Mouse (Mus musculus) liver, embryonic 16.5 days (tissue): ENCODE measurements around the gene Adrm1. TPM values are rescaled to one million over a fixed set of nuclear protein-coding genes. Genes with fewer than 3 reads are reported as not detected.
"Not testable (repeated sequence)": the region's sequence is repeated elsewhere in the genome, so short reads cannot be mapped to it uniquely, and the experiment has no call there.

Source experiments
- ATAC-seq: fragments of 200-750 bp; cut with Nextera tagmentation; 2 replicates; pipeline ENCODE4 v1.8.0; 2017; ENCODE audit warnings: low read depth, mild to moderate bottlenecking, moderate number of reproducible peaks, moderate library complexity
- H3K27ac ChIP-seq: fragments of 300-500 bp; sonication (generic); 2 replicates; pipeline ENCODE4 v1.5.1; 2014; ENCODE audit warnings: mild to moderate bottlenecking, low read length
- H3K27me3 ChIP-seq: fragments of 300-500 bp; sonication (generic); 2 replicates; pipeline ENCODE4 v1.6.1; 2014; ENCODE audit warnings: low read depth, low read length, mixed read lengths; ENCODE audit not compliant: control insufficient read depth, insufficient read depth
- H3K36me3 ChIP-seq: fragments of 300-500 bp; sonication (generic); 2 replicates; pipeline ENCODE4 v1.6.1; 2014; ENCODE audit warnings: mild to moderate bottlenecking; ENCODE audit not compliant: control insufficient read depth, insufficient read depth
- H3K4me1 ChIP-seq: fragments of 300-500 bp; sonication (generic); 2 replicates; pipeline ENCODE4 v1.6.1; 2014; ENCODE audit warnings: low read depth, low read length, mixed read lengths; ENCODE audit not compliant: control insufficient read depth
- H3K4me2 ChIP-seq: fragments of 300-500 bp; sonication (generic); 2 replicates; pipeline ENCODE4 v1.6.1; 2014; ENCODE audit warnings: low read depth, low read length, mixed read lengths
- H3K4me3 ChIP-seq: fragments of 300-500 bp; sonication (generic); 2 replicates; pipeline ENCODE4 v1.5.1; 2014; ENCODE audit warnings: low read depth, mild to moderate bottlenecking, low read length
- H3K9ac ChIP-seq: fragments of 300-500 bp; sonication (generic); 2 replicates; pipeline ENCODE4 v1.6.1; 2014; ENCODE audit warnings: low read depth, low read length
- H3K9me3 ChIP-seq: fragments of 300-500 bp; sonication (generic); replicated peaks from 2 replicates; pipeline ENCODE4 v1.6.1; 2016; ENCODE audit warnings: low read length; ENCODE audit not compliant: control insufficient read depth
- WGBS: fragments of 180-500 bp; shearing (Covaris S2); extraction: QIAGEN DNeasy Blood & Tissue Kit; methylation state at CpG from one replicate; pipeline ENCODE4 v1.1.7; 2014; ENCODE audit not compliant: insufficient replicate concordance; 5-methylcytosine and 5-hydroxymethylcytosine counted together
- polyA plus RNA-seq: library from polyadenylated mRNA; unstranded; fragments of >200 nt; fragmentation: Nextera tagmentation; extraction: Ambion mirVana; gene quantifications from 2 replicates; pipeline ENCODE4 v1.2.1, GENCODE M21; 2015

Gene Adrm1
- polyA plus RNA-seq, 1 experiment from 2014 or later = 91.4 TPM

DNA sequence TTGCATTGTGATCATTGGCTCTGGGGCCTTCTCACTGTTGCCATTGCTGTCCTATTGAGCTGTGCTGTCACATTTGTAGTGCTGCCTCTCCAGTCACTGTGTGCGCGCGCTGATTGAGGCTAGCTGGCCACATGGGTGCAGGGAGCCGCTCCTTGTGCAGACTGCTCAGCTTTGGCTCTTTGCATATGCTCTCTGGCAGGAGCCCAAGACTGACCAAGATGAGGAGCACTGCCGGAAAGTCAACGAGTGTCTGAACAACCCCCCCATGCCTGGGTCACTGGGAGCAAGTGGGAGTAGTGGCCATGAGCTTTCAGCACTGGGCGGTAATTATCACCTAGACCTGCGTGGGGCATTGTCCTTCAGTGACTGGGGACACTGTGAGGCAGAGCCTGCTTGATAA lies 2.4 kb downstream of the Adrm1 start:
- Histone ChIP-seq H3K4me1 (peaks cover 19% of the 10 kb centered on the region), H3K36me3 (peaks cover 25% of the 10 kb centered on the region)
- not testable (repeated sequence) for H3K27ac ChIP-seq, H3K9me3 ChIP-seq, H3K9ac ChIP-seq, H3K4me2 ChIP-seq, H3K27me3 ChIP-seq, H3K4me3 ChIP-seq, ATAC-seq
- 84% methylated on average over 8 of the region's 8 CpGs for WGBS

GRCm38 (mm10) chr2:180174121-180174520 lies 2.8 kb downstream of the Adrm1 start:
- Histone ChIP-seq H3K27me3 (no peaks in the 10 kb centered on the region), H3K4me3 (no peak overlapping the region), H3K4me1 (peaks cover 19% of the 10 kb centered on the region), H3K4me2 (no peak overlapping the region), H3K27ac (no peak overlapping the region), H3K9ac (no peak overlapping the region), H3K9me3 (no peaks in the 10 kb centered on the region), H3K36me3 (peaks cover 25% of the 10 kb centered on the region)
- no peak for ATAC-seq
- WGBS = 83% methylated on average over 5 of the region's 5 CpGs

DNA sequence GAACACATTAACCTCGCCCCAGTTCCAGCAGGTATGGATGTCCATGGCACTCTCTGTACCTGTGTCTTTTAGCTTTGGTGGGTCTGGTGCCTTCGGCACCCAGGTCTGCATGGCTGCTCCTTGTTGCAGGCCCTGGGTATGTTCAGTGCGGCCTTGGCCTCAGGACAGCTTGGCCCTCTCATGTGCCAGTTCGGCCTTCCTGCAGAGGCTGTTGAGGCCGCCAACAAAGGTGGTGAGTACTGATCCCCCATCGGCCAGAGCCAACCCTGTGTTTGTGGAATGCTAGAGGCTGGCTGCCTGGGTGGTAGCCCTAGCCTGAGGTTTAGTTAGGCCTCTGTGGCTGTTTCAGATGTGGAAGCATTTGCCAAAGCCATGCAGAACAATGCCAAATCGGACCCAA lies 4.4 kb downstream of the Adrm1 start:
- 89% methylated on average over 7 of the region's 7 CpGs for WGBS
- ATAC-seq = no peak
- H3K9me3 ChIP-seq = no peaks in the 10 kb centered on the region
- no peak overlapping the region for H3K4me2 ChIP-seq
- H3K9ac ChIP-seq = no peak overlapping the region
- no peak overlapping the region for H3K4me3 ChIP-seq
- H3K27me3 ChIP-seq = no peaks in the 10 kb centered on the region
- no peak overlapping the region for H3K27ac ChIP-seq
- peaks cover 25% of the 10 kb centered on the region for H3K36me3 ChIP-seq
- peaks cover 17% of the 10 kb centered on the region for H3K4me1 ChIP-seq

DNA sequence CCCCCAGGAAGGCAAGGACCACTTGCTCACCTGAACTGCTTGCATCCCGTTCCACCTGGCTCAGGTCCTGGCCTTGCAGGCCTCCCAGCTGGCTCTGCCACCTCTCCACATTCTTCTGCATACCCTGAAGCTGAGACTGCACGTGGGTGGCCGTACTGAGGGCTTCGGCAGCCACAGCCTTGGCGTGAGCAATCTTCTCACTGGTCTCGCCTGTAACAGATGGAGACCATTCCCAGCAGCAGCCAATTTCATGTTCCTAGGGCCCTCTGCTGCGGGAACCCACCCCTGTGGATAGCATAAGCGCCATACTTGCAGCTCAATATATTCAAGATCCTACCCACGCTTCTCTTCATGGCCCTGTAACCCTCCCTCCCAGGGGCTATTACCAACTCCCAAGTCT lies 10.3 kb downstream of the Adrm1 start:
- no peaks in the 10 kb centered on the region for H3K9me3 ChIP-seq
- H3K4me3 ChIP-seq = no peak overlapping the region
- H3K27me3 ChIP-seq = no peaks in the 10 kb centered on the region
- H3K36me3 ChIP-seq = peaks cover 12% of the 10 kb centered on the region
- WGBS = 75% methylated on average over 9 of the region's 9 CpGs
- no peak for ATAC-seq
- no peaks in the 10 kb centered on the region for H3K4me1 ChIP-seq
- H3K27ac ChIP-seq = no peak overlapping the region
- H3K4me2 ChIP-seq = no peak overlapping the region
- H3K9ac ChIP-seq = no peak overlapping the region

DNA sequence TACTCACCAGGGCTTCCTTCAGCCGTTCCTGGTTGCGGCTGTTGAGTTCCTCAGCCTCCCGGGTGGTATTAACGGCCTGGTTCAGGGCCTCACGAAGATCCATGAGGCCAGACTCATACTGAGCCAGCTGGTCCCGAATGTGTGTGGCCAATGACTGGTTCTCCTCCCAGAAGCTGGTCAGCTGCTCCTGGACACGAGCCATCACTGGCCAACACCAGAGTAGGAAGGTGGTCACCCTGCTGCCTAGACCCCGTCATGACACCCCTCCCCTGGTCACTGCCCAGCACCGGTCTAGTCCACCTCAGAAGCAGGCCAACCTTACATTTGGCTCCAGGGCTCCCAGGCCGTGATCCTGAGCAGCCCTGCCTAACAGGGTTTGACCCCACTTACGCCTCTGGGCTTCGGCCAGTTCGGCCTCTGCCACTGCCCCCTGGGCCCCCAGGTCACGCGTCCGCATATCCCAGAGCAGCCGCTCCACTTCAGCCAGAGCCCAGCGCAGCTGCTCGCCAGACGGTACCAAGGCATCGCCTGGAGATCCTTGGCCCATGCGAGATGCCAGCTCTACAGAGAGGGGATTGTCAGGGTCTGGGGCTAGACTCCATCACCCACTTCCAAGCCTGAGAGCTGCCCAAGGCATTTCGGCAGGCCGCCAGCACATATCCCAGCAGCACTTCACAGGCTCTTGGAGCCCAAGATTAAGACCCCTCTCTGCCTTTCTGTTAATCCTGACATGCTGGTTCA lies 12.9 kb downstream of the Adrm1 start:
- H3K9ac ChIP-seq = no peak overlapping the region
- H3K4me1 ChIP-seq = no peaks in the 10 kb centered on the region
- H3K36me3 ChIP-seq = no peaks in the 10 kb centered on the region
- WGBS = 73% methylated on average over 24 of the region's 24 CpGs
- ATAC-seq = no peak
- no peak overlapping the region for H3K4me3 ChIP-seq
- no peak overlapping the region for H3K27ac ChIP-seq
- H3K9me3 ChIP-seq = no peaks in the 10 kb centered on the region
- H3K4me2 ChIP-seq = no peak overlapping the region
- no peaks in the 10 kb centered on the region for H3K27me3 ChIP-seq

DNA sequence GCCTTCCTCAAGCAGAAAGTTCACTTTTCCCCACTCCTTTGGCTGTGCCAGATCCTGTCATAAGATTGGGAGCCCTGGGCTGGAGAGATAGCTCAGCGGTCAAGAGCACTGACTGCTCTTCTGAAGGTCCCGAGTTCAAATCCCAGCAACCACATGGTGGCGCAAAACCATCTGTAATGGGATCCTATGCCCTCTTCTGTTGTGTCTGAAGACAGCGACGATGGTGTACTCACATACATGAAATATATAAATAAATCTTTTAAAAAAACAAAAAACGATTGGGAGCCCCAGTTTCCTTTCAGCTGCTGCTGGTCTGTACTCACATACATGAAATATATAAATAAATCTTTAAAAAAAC lies 13.4 kb downstream of the Adrm1 start:
- Histone ChIP-seq H3K27me3 (no peaks in the 10 kb centered on the region), H3K27ac (no peak overlapping the region), H3K9me3 (no peaks in the 10 kb centered on the region), H3K4me3 (no peak overlapping the region), H3K4me1 (no peaks in the 10 kb centered on the region), H3K9ac (no peak overlapping the region), H3K4me2 (no peak overlapping the region), H3K36me3 (no peaks in the 10 kb centered on the region)
- no peak for ATAC-seq
- 71% methylated on average over 6 of the region's 6 CpGs for WGBS

GRCm38 (mm10) chr2:180185686-180186085 lies 14.4 kb downstream of the Adrm1 start:
- no peak overlapping the region for H3K9ac ChIP-seq
- H3K9me3 ChIP-seq = no peaks in the 10 kb centered on the region
- H3K4me3 ChIP-seq = no peak overlapping the region
- WGBS = 76% methylated on average over 14 of the region's 14 CpGs
- no peak overlapping the region for H3K27ac ChIP-seq
- no peaks in the 10 kb centered on the region for H3K27me3 ChIP-seq
- H3K4me2 ChIP-seq = no peak overlapping the region
- no peak for ATAC-seq
- no peaks in the 10 kb centered on the region for H3K4me1 ChIP-seq
- H3K36me3 ChIP-seq = no peaks in the 10 kb centered on the region

DNA sequence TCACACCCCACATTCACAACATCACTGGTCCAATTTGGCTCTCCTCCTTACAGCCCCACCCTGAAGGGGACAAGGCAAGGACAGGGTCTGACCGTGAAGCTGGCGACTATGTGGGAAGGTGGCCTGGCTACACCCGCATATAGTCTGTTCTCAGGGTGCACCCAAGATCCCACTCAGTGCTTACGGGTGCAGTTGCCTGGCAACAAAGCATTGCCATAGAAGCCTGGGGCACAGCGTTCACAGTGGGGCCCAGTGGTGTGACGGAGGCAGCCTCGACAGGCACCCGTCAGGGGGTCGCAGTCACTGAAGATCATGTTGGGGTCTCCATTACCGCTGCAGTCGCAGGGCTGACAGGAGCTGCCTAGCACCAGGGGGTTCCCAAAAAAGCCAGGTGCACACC lies 16.1 kb downstream of the Adrm1 start:
- H3K36me3 ChIP-seq = no peaks in the 10 kb centered on the region
- no peak for ATAC-seq
- H3K4me1 ChIP-seq = no peaks in the 10 kb centered on the region
- WGBS = 69% methylated on average over 11 of the region's 11 CpGs
- no peaks in the 10 kb centered on the region for H3K27me3 ChIP-seq
- no peak overlapping the region for H3K9ac ChIP-seq
- H3K27ac ChIP-seq = no peak overlapping the region
- H3K9me3 ChIP-seq = no peaks in the 10 kb centered on the region
- no peak overlapping the region for H3K4me3 ChIP-seq
- H3K4me2 ChIP-seq = no peak overlapping the region

DNA sequence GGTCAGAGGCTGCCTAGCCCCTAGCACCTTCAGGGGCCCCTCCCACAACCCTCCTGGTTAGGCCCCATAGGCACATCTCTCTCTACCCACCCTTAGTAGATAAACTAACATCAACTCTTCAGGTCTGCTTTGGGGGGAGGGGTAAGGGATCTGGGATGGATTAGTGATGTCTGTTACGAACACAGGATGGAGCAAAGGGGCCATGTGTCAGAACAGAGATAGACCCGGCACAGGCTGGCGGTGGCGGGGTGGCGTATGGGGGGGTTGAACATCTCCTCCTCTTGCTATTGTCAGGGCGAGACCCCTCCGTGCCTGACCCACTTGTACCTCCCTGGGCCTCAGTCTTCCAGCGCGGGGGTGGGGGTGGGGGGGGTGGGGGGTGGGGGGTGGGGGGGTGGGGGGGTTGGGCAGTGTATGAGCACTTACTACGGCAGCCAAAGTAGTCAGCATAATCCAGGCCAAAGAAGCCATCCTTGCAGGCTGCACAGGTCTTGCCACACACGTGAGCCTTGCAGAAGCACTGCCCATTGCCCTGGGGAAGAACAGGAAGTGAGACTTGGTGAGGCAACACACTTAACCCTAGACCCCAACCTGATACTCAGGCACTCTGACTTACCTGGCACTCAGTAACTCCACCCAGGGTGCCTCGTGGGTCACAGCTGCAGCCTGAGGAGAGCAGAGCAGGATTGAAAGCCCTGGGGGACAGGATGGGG lies 25.5 kb downstream of the Adrm1 start:
- Histone ChIP-seq H3K36me3 (no peaks in the 10 kb centered on the region), H3K4me3 (no peak overlapping the region), H3K9me3 (no peaks in the 10 kb centered on the region), H3K4me2 (no peak overlapping the region), H3K9ac (no peak overlapping the region), H3K27me3 (no peaks in the 10 kb centered on the region), H3K27ac (no peak overlapping the region), H3K4me1 (no peaks in the 10 kb centered on the region)
- WGBS = 35% methylated on average over 10 of the region's 12 CpGs
- ATAC-seq = no peak; the same call in 1 of the 2 replicates
